Mouse (Mus musculus) CH12.LX (cell line): ENCODE measurements around the gene Unk. TPM values are rescaled to one million over a fixed set of nuclear protein-coding genes. Genes with fewer than 3 reads are reported as not detected.

Experiments
- DNase-seq: peaks from one replicate; pipeline ENCODE4 v3.0.0-alpha.2; 2013; ENCODE audit errors: extremely low read depth
- H3K27ac ChIP-seq: 2 replicates; pipeline ENCODE4 v1.5.1; 2012; ENCODE audit warnings: low read depth, mild to moderate bottlenecking, control low read depth, moderate library complexity; ENCODE audit not compliant: insufficient read depth
- H3K27me3 ChIP-seq: replicated peaks from 2 replicates; pipeline ENCODE3; 2012; ENCODE audit warnings: inconsistent platforms
- H3K36me3 ChIP-seq, 2 experiments: replicated peaks in 1 of 2; 2 replicates each; pipeline versions ENCODE3 to v1.6.1; 2012; ENCODE audit warnings: inconsistent platforms in 1 of 2, low read length in 1 of 2, mild to moderate bottlenecking in 1 of 2, mixed read lengths in 1 of 2, moderate library complexity in 1 of 2; ENCODE audit not compliant: control insufficient read depth in 1 of 2, insufficient read depth in 1 of 2
- H3K4me1 ChIP-seq, 2 experiments: 2 replicates each; pipeline ENCODE4 v1.6.1; 2012; ENCODE audit warnings: inconsistent platforms in 1 of 2, moderate library complexity in 1 of 2; ENCODE audit not compliant: insufficient read depth in 2 of 2, control insufficient read depth in 1 of 2
- H3K4me2 ChIP-seq: 2 replicates; pipeline ENCODE4 v1.6.1; 2012; ENCODE audit warnings: low read depth, mild to moderate bottlenecking, control low read depth; ENCODE audit not compliant: poor library complexity, insufficient read depth, severe bottlenecking
- H3K4me3 ChIP-seq, 3 experiments: fragments of 150-350 bp in 1 of 3; sonication (generic) in 1 of 3; replicated peaks in 1 of 3; 2 replicates each; pipeline versions ENCODE3 to v1.5.1; 2011 to 2012; ENCODE audit warnings: low read depth in 2 of 3, low read length in 2 of 3, mild to moderate bottlenecking in 2 of 3, moderate library complexity in 2 of 3, control low read depth in 1 of 3, improper control_type of control experiment in 1 of 3, inconsistent platforms in 1 of 3, mixed read lengths in 1 of 3; ENCODE audit not compliant: poor library complexity in 1 of 3
- H3K79me2 ChIP-seq: replicated peaks from 2 replicates; pipeline ENCODE4 v1.6.1; 2012; ENCODE audit warnings: mild to moderate bottlenecking, moderate library complexity; ENCODE audit not compliant: control insufficient read depth, poor library complexity, insufficient read depth, severe bottlenecking; ENCODE audit errors: extremely low read depth
- H3K9ac ChIP-seq: 2 replicates; pipeline ENCODE4 v1.6.1; 2012; ENCODE audit warnings: low read depth, mild to moderate bottlenecking, control low read depth, moderate library complexity; ENCODE audit not compliant: insufficient read depth
- H3K9me3 ChIP-seq: replicated peaks from 2 replicates; pipeline ENCODE3; 2012; ENCODE audit warnings: low read length, inconsistent platforms, mixed read lengths
- BHLHE40 ChIP-seq: IDR thresholded peaks from 2 replicates; pipeline ENCODE4 v1.6.1; 2011; ENCODE audit warnings: mild to moderate bottlenecking, low read depth, low read length, improper control_type of control experiment
- CHD1 ChIP-seq: IDR thresholded peaks from 2 replicates; pipeline ENCODE4 v1.6.1; 2012; ENCODE audit warnings: low read depth, low read length, improper control_type of control experiment, inconsistent platforms
- CTCF ChIP-seq, 2 experiments: IDR thresholded peaks in 1 of 2; conservative IDR thresholded peaks in 1 of 2; 2 replicates each; pipeline ENCODE4 v1.5.1; 2011 to 2012; ENCODE audit warnings: low read depth in 2 of 2, low read length in 2 of 2, improper control_type of control experiment in 1 of 2, inconsistent platforms in 1 of 2, mild to moderate bottlenecking in 1 of 2, moderate library complexity in 1 of 2
- E2F4 ChIP-seq: IDR thresholded peaks from 2 replicates; pipeline ENCODE4 v1.6.1; 2011; ENCODE audit warnings: low read depth, low read length, improper control_type of control experiment; ENCODE audit not compliant: insufficient replicate concordance
- ELF1 ChIP-seq: IDR thresholded peaks from 2 replicates; pipeline ENCODE4 v1.6.1; 2014; ENCODE audit warnings: low read depth, mild to moderate bottlenecking, inconsistent platforms, low read length, improper control_type of control experiment
- EP300 ChIP-seq: IDR thresholded peaks from 2 replicates; pipeline ENCODE4 v1.6.1; 2011; ENCODE audit warnings: low read length, improper control_type of control experiment
- HCFC1 ChIP-seq: IDR thresholded peaks from 2 replicates; pipeline ENCODE4 v1.6.1; 2012; ENCODE audit warnings: low read depth, mild to moderate bottlenecking, inconsistent platforms, low read length, improper control_type of control experiment
- KAT2A ChIP-seq: IDR thresholded peaks from 2 replicates; pipeline ENCODE4 v1.6.1; 2012; ENCODE audit warnings: low read length, improper control_type of control experiment, inconsistent platforms; ENCODE audit not compliant: insufficient replicate concordance
- MAZ ChIP-seq: IDR thresholded peaks from 2 replicates; pipeline ENCODE4 v1.6.1; 2012; ENCODE audit warnings: low read depth, mild to moderate bottlenecking, inconsistent platforms, low read length, improper control_type of control experiment, moderate library complexity
- MYC ChIP-seq: IDR thresholded peaks from 2 replicates; pipeline ENCODE4 v1.6.1; 2011; ENCODE audit warnings: low read depth, mild to moderate bottlenecking, improper control_type of control experiment, low read length
- NELFE ChIP-seq: IDR thresholded peaks from 2 replicates; pipeline ENCODE4 v1.6.1; 2011; ENCODE audit warnings: low read depth, low read length, improper control_type of control experiment
- PAX5 ChIP-seq: IDR thresholded peaks from 2 replicates; pipeline ENCODE4 v1.6.1; 2012; ENCODE audit warnings: low read length, inconsistent platforms, mixed read lengths
- SIN3A ChIP-seq: IDR thresholded peaks from 2 replicates; pipeline ENCODE4 v1.6.1; 2012; ENCODE audit warnings: low read length, improper control_type of control experiment, inconsistent platforms
- SMC3 ChIP-seq: IDR thresholded peaks from 2 replicates; pipeline ENCODE4 v1.6.1; 2011; ENCODE audit warnings: low read depth, low read length, improper control_type of control experiment
- TCF12 ChIP-seq: IDR thresholded peaks from 2 replicates; pipeline ENCODE4 v1.6.1; 2014; ENCODE audit warnings: low read depth, mild to moderate bottlenecking, inconsistent platforms, low read length, improper control_type of control experiment
- USF1 ChIP-seq: IDR thresholded peaks from 2 replicates; pipeline ENCODE4 v1.6.1; 2014; ENCODE audit warnings: low read depth, mild to moderate bottlenecking, inconsistent platforms, low read length, improper control_type of control experiment
- ZKSCAN1 ChIP-seq: IDR thresholded peaks from 2 replicates; pipeline ENCODE4 v1.6.1; 2012; ENCODE audit warnings: low read depth, inconsistent platforms, low read length, improper control_type of control experiment, borderline replicate concordance
- dilution Hi-C: fragments of 300-500 bp; cut with MboI; formaldehyde crosslinking; loops from 2 replicates; pipeline ENCODE4 v1.14.3; 2020; ENCODE audit warnings: low sequenced_read_pairs; ENCODE audit not compliant: extremely low pct_unique_long_range_greater_than_20kb, extremely low pct_ligation_motif_present
- in situ Hi-C: fragments of 300-500 bp; cut with MboI; formaldehyde crosslinking; loops from 3 replicates; pipeline ENCODE4 v1.14.3; 2019; ENCODE audit warnings: low sequenced_read_pairs, low pct_ligation_motif_present, low pct_unique_long_range_greater_than_20kb, mixed read lengths
- polyA plus RNA-seq: library from polyadenylated mRNA; unstranded; fragments of >175 nt; gene quantifications from 2 replicates; pipeline ENCODE4 v1.2.1, GENCODE M21; 2012; ENCODE audit warnings: low read depth; ENCODE audit not compliant: insufficient read length
- total RNA-seq, 2 experiments: library from RNA; depleted of rRNA; stranded (reverse); fragments of 300-350 nt in 1 of 2; fragments of >200 nt in 1 of 2; gene quantifications; 2 replicates each; pipeline ENCODE4 v1.2.3; 2012 to 2014

Unk gene
- total and polyA plus RNA-seq, 3 experiments: 20.9 to 35.0 (median 24.7) TPM

GRCm38 (mm10) chr11:116107777-116108285 lies 77.7 kb downstream of the Unk start:
- Histone ChIP-seq H3K9ac (no peak overlapping the region), H3K9me3 (peaks cover 12% of the 10 kb centered on the region), H3K4me2 (no peak overlapping the region), H3K36me3 (no peaks in the 10 kb centered on the region), H3K27me3 (no peaks in the 10 kb centered on the region), H3K4me1 (peaks cover 18 to 27% of the 10 kb centered on the region in 2 experiments)
- no peak for DNase-seq
- TF ChIP-seq SIN3A (no peak), CHD1 (no peak), ELF1 (no peak), MYC (no peak), MAZ (no peak), NELFE (no peak), HCFC1 (no peak), CTCF (conservative IDR thresholded peaks at IDR 0.05 in 1 of 2, IDR thresholded peaks at IDR 0.05 in 1 of 2; ENCODE audit: low read depth in 2 of 2, low read length in 2 of 2) (no peak), EP300 (no peak), PAX5 (no peak), E2F4 (no peak), KAT2A (no peak), ZKSCAN1 (no peak), SMC3 (no peak), BHLHE40 (no peak), TCF12 (no peak), USF1 (no peak)
- TF ChIP-seq, all 38 proteins: peak for 0
- Histone ChIP-seq H3K27ac (no peak overlapping the region), H3K79me2 (no peaks in the 10 kb centered on the region), H3K4me3 (no peak overlapping the region)
- dilution Hi-C loops: no loop called here
- in situ Hi-C loops: no loop called here

- dilution Hi-C loops: no loop called here
- no peak overlapping the region for H3K4me3 ChIP-seq
Observed at GRCm38 (mm10) chr11:116108464-116109137, 78.5 kb downstream of the Unk start.

More at GRCm38 (mm10) chr11:116108464-116109137, 78.5 kb downstream of the Unk start:
- DNase-seq: no peak
- H3K27me3 ChIP-seq: no peaks in the 10 kb centered on the region
- H3K9ac ChIP-seq: no peak overlapping the region
- peaks cover 18 to 24% of the 10 kb centered on the region in 2 experiments for H3K4me1 ChIP-seq
- TF ChIP-seq USF1 (no peak), ELF1 (no peak)
- no peaks in the 10 kb centered on the region for H3K36me3 ChIP-seq
- in situ Hi-C loops: no loop called here
- no peaks in the 10 kb centered on the region for H3K79me2 ChIP-seq
- peaks cover 12% of the 10 kb centered on the region for H3K9me3 ChIP-seq
- H3K27ac ChIP-seq: no peak overlapping the region
- H3K4me2 ChIP-seq: no peak overlapping the region
